Mouse (Mus musculus) liver, adult 2 months (tissue): ENCODE data around the gene Odf2. TPM values are rescaled to one million over a fixed set of nuclear protein-coding genes. Genes with fewer than 3 reads are reported as not detected.

Experiments used
- DNase-seq: peaks from one replicate; pipeline ENCODE4 v3.0.0-alpha.2; 2011; ENCODE audit warnings: low read depth, low spot score; ENCODE audit errors: extremely low read depth
- H3K27ac ChIP-seq: fragments of 200-500 bp; replicated peaks from 2 replicates; pipeline ENCODE4 v1.5.1; 2012; ENCODE audit warnings: low read depth, mild to moderate bottlenecking, control low read depth, inconsistent platforms, low read length; ENCODE audit not compliant: insufficient read depth
- H3K27me3 ChIP-seq: fragments of 200-500 bp; 2 replicates; pipeline ENCODE4 v1.6.1; 2012; ENCODE audit warnings: mild to moderate bottlenecking, moderate library complexity, low read length, inconsistent platforms; ENCODE audit not compliant: control insufficient read depth, insufficient read depth
- H3K36me3 ChIP-seq: fragments of 200-500 bp; 2 replicates; pipeline ENCODE4 v1.6.1; 2012; ENCODE audit warnings: low read length, inconsistent platforms; ENCODE audit not compliant: control insufficient read depth, insufficient read depth
- H3K4me1 ChIP-seq: fragments of 200-500 bp; 2 replicates; pipeline ENCODE4 v1.6.1; 2011; ENCODE audit warnings: low read length; ENCODE audit not compliant: control insufficient read depth, insufficient read depth
- H3K4me3 ChIP-seq: fragments of 200-500 bp; 2 replicates; pipeline ENCODE4 v1.5.1; 2011; ENCODE audit warnings: low read depth, mild to moderate bottlenecking, control low read depth, low read length, moderate library complexity; ENCODE audit not compliant: insufficient read depth
- H3K79me2 ChIP-seq: fragments of 200-500 bp; 2 replicates; pipeline ENCODE4 v1.6.1; 2012; ENCODE audit warnings: inconsistent platforms, mild to moderate bottlenecking, low read length, moderate library complexity; ENCODE audit not compliant: control insufficient read depth, insufficient read depth
- H3K9ac ChIP-seq: fragments of 200-500 bp; 2 replicates; pipeline ENCODE4 v1.6.1; 2012; ENCODE audit warnings: low read depth, mild to moderate bottlenecking, control low read depth, inconsistent platforms, low read length
- CTCF ChIP-seq: fragments of 200-500 bp; IDR thresholded peaks from 2 replicates; pipeline ENCODE4 v1.5.1; 2011; ENCODE audit warnings: low read depth, low read length, control low read depth
- POLR2A ChIP-seq: fragments of 200-500 bp; IDR thresholded peaks from 2 replicates; pipeline ENCODE4 v1.6.1; 2011; ENCODE audit warnings: low read length, control low read depth; ENCODE audit not compliant: insufficient read depth; ENCODE audit errors: extremely low read depth
- WGBS: fragments of 180-500 bp; shearing (Covaris S2); methylation state at CpG from one replicate; pipeline ENCODE4 v1.1.7; 2018; 5-methylcytosine and 5-hydroxymethylcytosine counted together
- polyA plus RNA-seq: library from polyadenylated mRNA; depleted of rRNA; stranded (reverse); fragments of >200 nt; gene quantifications from 2 replicates; pipeline ENCODE4 v1.2.3, GENCODE M21; 2012; rRNA removed
- total RNA-seq: library from RNA; depleted of rRNA; stranded (reverse); fragments of >200 nt; gene quantifications from 2 replicates; pipeline ENCODE4 v1.2.3, GENCODE M21; 2014; rRNA removed

Odf2 gene
- total and polyA plus RNA-seq, 2 experiments = 6.4 to 7.0 TPM

- DNase-seq = peak; percentile 91
- Histone ChIP-seq H3K4me1 (peaks cover 24% of the 10 kb centered on the region), H3K79me2 (peaks cover 9% of the 10 kb centered on the region; the same call in 1 of the 2 replicates), H3K9ac (no peak overlapping the region), H3K4me3 (no peak overlapping the region), H3K27ac (peak overlapping the region; percentile 82), H3K27me3 (no peaks in the 10 kb centered on the region), H3K36me3 (peaks cover 5% of the 10 kb centered on the region; the same call in 1 of the 2 replicates)
- WGBS = 41% methylated on average over 9 of the region's 9 CpGs
- no peak for TF ChIP-seq POLR2A
- TF ChIP-seq CTCF = no peak
Observed at GRCm38 (mm10) chr2:29971838-29972635, 83.0 kb downstream of the Odf2 start.

DNA sequence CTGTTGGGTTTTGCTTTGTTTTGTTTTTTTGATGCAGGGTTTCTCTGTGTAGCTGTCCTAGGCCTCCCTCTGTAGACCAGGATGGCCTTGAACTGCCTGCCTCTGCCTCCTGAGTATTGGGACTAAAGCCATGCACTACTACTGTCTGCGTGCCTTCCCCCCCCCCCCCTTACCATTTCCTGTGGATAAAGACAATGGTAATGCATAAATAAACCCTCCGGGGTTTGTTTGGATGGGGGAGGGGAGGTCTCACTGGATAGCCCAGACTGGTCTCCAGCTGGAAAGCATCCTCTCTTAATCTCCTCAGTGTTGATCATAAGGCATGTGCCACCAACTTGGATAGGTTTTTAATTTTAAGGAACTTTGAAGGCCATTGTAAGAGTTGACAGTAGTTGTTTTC lies 84.5 kb downstream of the Odf2 start:
- 23% methylated on average over 2 of the region's 2 CpGs for WGBS
- Histone ChIP-seq H3K27me3 (no peaks in the 10 kb centered on the region), H3K36me3 (peaks cover 9% of the 10 kb centered on the region), H3K79me2 (peaks cover 6% of the 10 kb centered on the region; the same call in 1 of the 2 replicates), H3K4me1 (peaks cover 20% of the 10 kb centered on the region), H3K4me3 (no peak overlapping the region), H3K27ac (no peak overlapping the region), H3K9ac (no peak overlapping the region)
- TF ChIP-seq POLR2A (no peak), CTCF (no peak)
- no peak for DNase-seq

DNA sequence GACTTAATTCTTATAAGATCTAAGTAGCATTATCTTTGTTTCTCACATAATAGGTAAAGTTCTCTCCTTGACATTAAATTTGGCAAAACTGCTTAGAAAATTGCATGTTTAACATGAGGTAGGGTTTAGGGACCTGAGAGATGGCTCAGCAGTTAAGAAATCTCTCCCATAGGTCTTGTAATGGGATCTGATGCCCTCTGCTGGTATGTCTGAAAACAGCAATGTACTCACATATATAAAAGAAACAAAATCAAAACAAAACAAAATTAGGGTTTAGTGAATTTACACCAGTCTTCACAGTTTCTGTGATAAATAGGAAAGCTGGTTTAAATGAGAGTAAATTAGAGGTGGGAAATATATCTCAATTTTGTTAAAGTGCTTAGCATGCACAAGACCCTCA lies 88.3 kb downstream of the Odf2 start:
- Histone ChIP-seq H3K79me2 (peaks cover 5% of the 10 kb centered on the region; the same call in 1 of the 2 replicates), H3K9ac (no peak overlapping the region), H3K27me3 (no peaks in the 10 kb centered on the region), H3K27ac (no peak overlapping the region), H3K36me3 (peaks cover 34% of the 10 kb centered on the region), H3K4me3 (no peak overlapping the region), H3K4me1 (peaks cover 4% of the 10 kb centered on the region)
- TF ChIP-seq CTCF (0 out of 2 replicates have a peak, but pooled peaks have one; percentile 26), POLR2A (no peak)
- DNase-seq = peak; percentile 54

GRCm38 (mm10) chr2:29980661-29981060 lies 91.6 kb downstream of the Odf2 start:
- WGBS = 34% methylated on average over 1 of the region's 1 CpGs
- H3K4me1 ChIP-seq = no peaks in the 10 kb centered on the region
- no peak overlapping the region for H3K4me3 ChIP-seq
- TF ChIP-seq POLR2A (no peak), CTCF (no peak)
- H3K36me3 ChIP-seq = peaks cover 62% of the 10 kb centered on the region
- peak; percentile 55 for DNase-seq
- H3K79me2 ChIP-seq = 0 out of 2 replicates have a peak, but pooled peaks cover 2% of the 10 kb centered on the region
- no peaks in the 10 kb centered on the region for H3K27me3 ChIP-seq
- H3K9ac ChIP-seq = no peak overlapping the region
- H3K27ac ChIP-seq = no peak overlapping the region

Other genes with a start within 250 kb of the Odf2 start
- 0.13 and 0.18 TPM in 2 replicates for gene Gm13420, start 137.5 kb upstream of the Odf2 start, total RNA-seq
- gene Gm13420, start 137.5 kb upstream of the Odf2 start, polyA plus RNA-seq = 0.35 and 0.86 TPM in 2 replicates
- gene Gm13547, start 129.9 kb upstream of the Odf2 start, total RNA-seq = not detected in 2 replicates
- gene Gm13547, start 129.9 kb upstream of the Odf2 start, polyA plus RNA-seq = not detected in 2 replicates
- gene Coq4, start 101.7 kb upstream of the Odf2 start, total RNA-seq = 7.8 and 10.0 TPM in 2 replicates
- 37.6 and 48.2 TPM in 2 replicates for gene Coq4, start 101.7 kb upstream of the Odf2 start, polyA plus RNA-seq
- 9.0 and 10.2 TPM in 2 replicates for gene Trub2, start 100.7 kb upstream of the Odf2 start, total RNA-seq
- 13.5 and 19.7 TPM in 2 replicates for gene Trub2, start 100.7 kb upstream of the Odf2 start, polyA plus RNA-seq
- 9.2 and 13.8 TPM in 2 replicates for gene Slc27a4, start 86.6 kb upstream of the Odf2 start, total RNA-seq
- gene Slc27a4, start 86.6 kb upstream of the Odf2 start, polyA plus RNA-seq = 29.4 and 31.5 TPM in 2 replicates
- gene Urm1, start 69.1 kb upstream of the Odf2 start, total RNA-seq = 8.1 and 9.8 TPM in 2 replicates
- gene Urm1, start 69.1 kb upstream of the Odf2 start, polyA plus RNA-seq = 26.3 and 26.6 TPM in 2 replicates
- 0.18 and 0.34 TPM in 2 replicates for gene Cercam, start 20.1 kb upstream of the Odf2 start, total RNA-seq
- gene Cercam, start 20.1 kb upstream of the Odf2 start, polyA plus RNA-seq = 0.31 and 0.54 TPM in 2 replicates
- 17.8 and 22.6 TPM in 2 replicates for gene Gle1, start 46.2 kb downstream of the Odf2 start, total RNA-seq
- 13.8 and 14.3 TPM in 2 replicates for gene Gle1, start 46.2 kb downstream of the Odf2 start, polyA plus RNA-seq
- 89.0 and 98.6 TPM in 2 replicates for gene Sptan1, start 76.3 kb downstream of the Odf2 start, total RNA-seq
- 61.4 and 71.3 TPM in 2 replicates for gene Sptan1, start 76.3 kb downstream of the Odf2 start, polyA plus RNA-seq
- 5.5 and 7.5 TPM in 2 replicates for gene Wdr34, start 159.7 kb downstream of the Odf2 start, total RNA-seq
- gene Wdr34, start 159.7 kb downstream of the Odf2 start, polyA plus RNA-seq = 9.7 and 10.3 TPM in 2 replicates
- gene Set, start 168.2 kb downstream of the Odf2 start, total RNA-seq = 64.2 and 85.1 TPM in 2 replicates
- 25.9 and 26.3 TPM in 2 replicates for gene Set, start 168.2 kb downstream of the Odf2 start, polyA plus RNA-seq
- 0.40 and 0.74 TPM in 2 replicates for gene Pkn3, start 188.5 kb downstream of the Odf2 start, total RNA-seq
- 0.96 and 1.5 TPM in 2 replicates for gene Pkn3, start 188.5 kb downstream of the Odf2 start, polyA plus RNA-seq
- gene Zdhhc12, start 204.4 kb downstream of the Odf2 start, total RNA-seq = 16.8 and 26.1 TPM in 2 replicates
- 48.9 and 53.4 TPM in 2 replicates for gene Zdhhc12, start 204.4 kb downstream of the Odf2 start, polyA plus RNA-seq
- gene Zer1, start 235.4 kb downstream of the Odf2 start, total RNA-seq = 7.1 and 9.5 TPM in 2 replicates
- 25.4 and 27.1 TPM in 2 replicates for gene Zer1, start 235.4 kb downstream of the Odf2 start, polyA plus RNA-seq
- gene Tbc1d13, start 244.5 kb downstream of the Odf2 start, total RNA-seq = 25.8 and 26.6 TPM in 2 replicates
- 36.3 and 42.6 TPM in 2 replicates for gene Tbc1d13, start 244.5 kb downstream of the Odf2 start, polyA plus RNA-seq